Mouse (Mus musculus) limb, embryonic 14.5 days (tissue): ENCODE data around the gene Rnf216. TPM values are rescaled to one million over a fixed set of nuclear protein-coding genes. Genes with fewer than 3 reads are reported as not detected.
A peak's percentile ranks its signal among the peaks of the same experiment; 100 is the strongest.

ENCODE experiments used
- ATAC-seq: fragments of 200-750 bp; cut with Nextera tagmentation; 2 replicates; pipeline ENCODE4 v1.8.0; 2017; ENCODE audit warnings: low read depth, moderate number of reproducible peaks, moderate TSS enrichment; ENCODE audit not compliant: low FRiP score
- DNase-seq: peaks from one replicate; pipeline ENCODE4 v3.0.0-alpha.2; 2015; ENCODE audit warnings: low spot score
- H3K27ac ChIP-seq: fragments of 300-500 bp; sonication (generic); replicated peaks from 2 replicates; pipeline ENCODE4 v1.5.1; 2014; ENCODE audit warnings: low read depth, mild to moderate bottlenecking, low read length, moderate library complexity, mixed read lengths
- H3K27me3 ChIP-seq: fragments of 300-500 bp; sonication (generic); 2 replicates; pipeline ENCODE4 v1.6.1; 2014; ENCODE audit warnings: low read length, mixed read lengths; ENCODE audit not compliant: control insufficient read depth, insufficient read depth
- H3K36me3 ChIP-seq: fragments of 300-500 bp; sonication (generic); 2 replicates; pipeline ENCODE4 v1.6.1; 2014; ENCODE audit warnings: mild to moderate bottlenecking, low read length, moderate library complexity, mixed read lengths; ENCODE audit not compliant: control insufficient read depth, insufficient read depth
- H3K4me1 ChIP-seq: fragments of 300-500 bp; sonication (generic); 2 replicates; pipeline ENCODE4 v1.6.1; 2014; ENCODE audit warnings: antibody characterized with exemption, low read length, mixed read lengths; ENCODE audit not compliant: control insufficient read depth, insufficient read depth
- H3K4me2 ChIP-seq: fragments of 300-500 bp; sonication (generic); replicated peaks from 2 replicates; pipeline ENCODE4 v1.6.1; 2014; ENCODE audit warnings: low read depth, mild to moderate bottlenecking, low read length, moderate library complexity; ENCODE audit not compliant: severe bottlenecking
- H3K4me3 ChIP-seq: fragments of 300-500 bp; sonication (generic); replicated peaks from 2 replicates; pipeline ENCODE4 v1.5.1; 2014; ENCODE audit warnings: low read length
- H3K9ac ChIP-seq: fragments of 300-500 bp; sonication (generic); 2 replicates; pipeline ENCODE4 v1.6.1; 2014; ENCODE audit warnings: mild to moderate bottlenecking, low read depth, low read length, moderate library complexity; ENCODE audit not compliant: severe bottlenecking
- H3K9me3 ChIP-seq: fragments of 300-500 bp; sonication (generic); 2 replicates; pipeline ENCODE4 v1.6.1; 2016; ENCODE audit warnings: low read length; ENCODE audit not compliant: control insufficient read depth
- POLR2A ChIP-seq: fragments of 200-500 bp; IDR thresholded peaks from 2 replicates; pipeline ENCODE4 v1.8.0; 2012; ENCODE audit warnings: inconsistent platforms, mild to moderate bottlenecking, moderate library complexity, borderline replicate concordance; ENCODE audit not compliant: insufficient read depth, insufficient read length; ENCODE audit errors: extremely low read depth
- WGBS: fragments of 180-500 bp; shearing (Covaris S2); extraction: QIAGEN DNeasy Blood & Tissue Kit; methylation state at CpG from one replicate; pipeline ENCODE4 v1.1.7; 2014; 5-methylcytosine and 5-hydroxymethylcytosine counted together
- polyA plus RNA-seq, 2 experiments: library from polyadenylated mRNA; depleted of rRNA in 1 of 2; stranded (reverse) in 1 of 2; unstranded in 1 of 2; fragments of >200 nt; fragmentation: Nextera tagmentation in 1 of 2; extraction: Ambion mirVana in 1 of 2; gene quantifications; 2 replicates each; pipeline versions ENCODE4 v1.2.1 to v1.2.3; 2012 to 2014

Rnf216 gene
- polyA plus RNA-seq, 2 experiments = 34.2 to 41.5 TPM

DNA sequence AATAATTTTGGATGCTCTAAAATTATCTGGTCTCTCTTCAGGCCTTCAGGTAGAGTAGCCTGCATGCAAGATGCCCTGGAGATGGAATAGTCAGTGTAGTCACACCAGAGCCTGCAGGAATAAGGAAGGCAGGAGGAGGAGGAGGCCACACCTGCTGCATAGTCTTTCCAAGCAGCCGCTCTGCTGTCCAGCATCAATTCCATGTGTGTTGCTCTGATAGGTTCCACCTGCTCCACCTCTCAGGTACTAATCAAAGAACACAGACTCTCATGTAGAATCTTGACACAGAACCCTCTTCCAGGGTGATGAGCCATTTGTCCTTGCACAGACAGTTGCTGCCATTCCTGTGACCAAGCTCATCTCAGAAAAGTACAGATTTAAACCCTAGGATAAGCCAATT is 52.8 kb downstream of the Rnf216 start:
- no peaks in the 10 kb centered on the region for H3K27me3 ChIP-seq
- no peaks in the 10 kb centered on the region for H3K4me1 ChIP-seq
- no peak overlapping the region for H3K4me3 ChIP-seq
- no peak for TF ChIP-seq POLR2A
- H3K9ac ChIP-seq = no peak overlapping the region
- H3K4me2 ChIP-seq = no peak overlapping the region
- no peak for ATAC-seq
- no peaks in the 10 kb centered on the region for H3K9me3 ChIP-seq
- 83% methylated on average over 1 of the region's 1 CpGs for WGBS
- H3K27ac ChIP-seq = no peak overlapping the region
- no peak for DNase-seq
- H3K36me3 ChIP-seq = peaks cover 47% of the 10 kb centered on the region

DNA sequence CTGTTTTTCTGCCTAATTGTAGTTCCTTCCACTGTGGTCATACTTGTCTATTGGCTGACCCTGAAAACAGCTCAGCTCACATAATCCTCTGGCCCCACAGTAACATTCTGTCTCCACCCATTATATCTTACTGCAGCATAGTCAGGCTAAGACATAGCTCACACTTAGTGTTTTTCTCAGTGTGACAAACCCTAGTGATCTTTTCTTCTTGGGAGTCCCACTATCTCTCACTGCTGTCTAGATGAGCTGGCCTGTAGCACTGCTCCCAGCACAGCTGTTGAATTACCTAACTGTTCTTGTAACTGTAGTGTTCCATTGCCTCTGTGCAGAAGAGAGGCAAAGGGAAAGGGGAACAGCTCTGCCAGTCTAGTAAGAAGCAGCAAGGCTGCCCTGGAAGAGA is 53.6 kb downstream of the Rnf216 start:
- Histone ChIP-seq H3K36me3 (peaks cover 41% of the 10 kb centered on the region), H3K9me3 (no peaks in the 10 kb centered on the region), H3K9ac (no peak overlapping the region), H3K27me3 (no peaks in the 10 kb centered on the region), H3K4me3 (no peak overlapping the region), H3K27ac (no peak overlapping the region), H3K4me1 (no peaks in the 10 kb centered on the region), H3K4me2 (no peak overlapping the region)
- no peak for ATAC-seq
- no peak for DNase-seq
- no peak for TF ChIP-seq POLR2A

DNA sequence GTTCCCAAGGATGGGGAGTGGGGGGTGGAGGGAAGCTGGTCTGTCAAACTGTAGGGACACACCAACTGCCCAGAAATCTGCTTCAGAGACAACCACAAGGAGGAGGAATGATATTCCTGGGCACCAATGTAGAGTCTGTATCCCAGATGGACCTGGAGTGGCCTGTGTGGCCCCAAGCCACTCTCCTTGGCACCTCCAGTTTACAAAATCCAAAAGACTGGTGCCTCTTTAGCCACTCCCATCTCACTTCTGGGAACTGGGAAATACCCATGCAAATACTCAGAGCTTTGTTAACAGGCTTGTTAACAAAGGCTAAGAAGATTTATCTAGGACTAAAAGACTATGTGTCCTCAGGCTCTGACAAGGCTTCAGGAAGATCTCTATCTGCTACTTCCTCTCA is 54.1 kb downstream of the Rnf216 start:
- Histone ChIP-seq H3K4me3 (no peak overlapping the region), H3K9ac (no peak overlapping the region), H3K9me3 (no peaks in the 10 kb centered on the region), H3K4me1 (no peaks in the 10 kb centered on the region), H3K4me2 (no peak overlapping the region), H3K27me3 (no peaks in the 10 kb centered on the region), H3K36me3 (peaks cover 36% of the 10 kb centered on the region), H3K27ac (no peak overlapping the region)
- ATAC-seq (no peak), DNase-seq (no peak)
- no peak for TF ChIP-seq POLR2A

DNA sequence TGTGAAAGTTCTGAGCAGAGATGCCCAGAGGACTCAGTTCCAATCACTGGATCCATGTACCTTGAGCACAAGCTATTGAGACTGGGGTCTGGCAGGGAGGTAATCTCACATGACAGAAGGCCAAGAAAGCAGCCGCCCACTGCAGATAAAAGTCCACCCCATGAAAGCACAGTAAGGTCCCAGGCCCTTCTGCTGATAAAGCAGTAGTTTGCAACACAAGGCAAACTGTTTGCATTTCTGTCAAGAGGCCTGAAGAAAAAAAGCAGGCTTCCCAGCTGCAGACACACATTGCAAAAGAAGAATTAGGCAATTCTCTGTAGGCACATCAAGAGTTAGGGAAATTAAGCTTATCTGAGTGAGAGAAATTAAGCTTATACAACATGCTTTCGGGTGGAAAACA is 54.6 kb downstream of the Rnf216 start:
- peaks cover 37% of the 10 kb centered on the region for H3K36me3 ChIP-seq

DNA sequence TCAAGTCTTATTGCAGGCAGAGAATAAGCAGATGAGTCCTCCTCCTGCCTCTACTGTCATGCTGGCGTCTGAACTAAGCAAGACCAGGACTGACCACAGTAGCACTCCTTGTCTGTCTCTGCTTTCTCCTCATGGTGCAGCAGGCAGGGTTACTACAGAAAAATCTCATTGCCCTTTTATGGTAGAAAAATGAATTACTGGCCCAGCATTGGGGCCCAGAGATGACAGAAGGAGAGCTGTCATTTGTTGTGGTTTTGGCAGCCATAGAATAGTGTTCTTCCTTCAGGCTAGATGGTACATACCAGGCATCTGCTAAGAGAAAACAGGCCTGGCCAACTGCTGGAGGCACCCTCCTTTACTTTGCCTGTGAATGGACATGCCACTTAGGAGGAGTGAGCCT is 55.0 kb downstream of the Rnf216 start:
- H3K9ac ChIP-seq = no peak overlapping the region
- H3K4me1 ChIP-seq = no peaks in the 10 kb centered on the region
- WGBS = 76% methylated on average over 1 of the region's 1 CpGs
- peaks cover 36% of the 10 kb centered on the region for H3K36me3 ChIP-seq
- ATAC-seq (no peak), DNase-seq (no peak)
- no peak overlapping the region for H3K4me2 ChIP-seq
- TF ChIP-seq POLR2A = no peak
- H3K27me3 ChIP-seq = no peaks in the 10 kb centered on the region
- no peak overlapping the region for H3K27ac ChIP-seq
- no peak overlapping the region for H3K4me3 ChIP-seq
- H3K9me3 ChIP-seq = no peaks in the 10 kb centered on the region

More for the DNA sequence above, 54.6 kb downstream of the Rnf216 start:
- Histone ChIP-seq H3K4me3 (no peak overlapping the region), H3K9ac (no peak overlapping the region), H3K27ac (no peak overlapping the region), H3K4me1 (no peaks in the 10 kb centered on the region), H3K27me3 (no peaks in the 10 kb centered on the region), H3K9me3 (no peaks in the 10 kb centered on the region), H3K4me2 (no peak overlapping the region)
- no peak for ATAC-seq
- 68% methylated on average over 2 of the region's 2 CpGs for WGBS
- no peak for DNase-seq
- no peak for TF ChIP-seq POLR2A

DNA sequence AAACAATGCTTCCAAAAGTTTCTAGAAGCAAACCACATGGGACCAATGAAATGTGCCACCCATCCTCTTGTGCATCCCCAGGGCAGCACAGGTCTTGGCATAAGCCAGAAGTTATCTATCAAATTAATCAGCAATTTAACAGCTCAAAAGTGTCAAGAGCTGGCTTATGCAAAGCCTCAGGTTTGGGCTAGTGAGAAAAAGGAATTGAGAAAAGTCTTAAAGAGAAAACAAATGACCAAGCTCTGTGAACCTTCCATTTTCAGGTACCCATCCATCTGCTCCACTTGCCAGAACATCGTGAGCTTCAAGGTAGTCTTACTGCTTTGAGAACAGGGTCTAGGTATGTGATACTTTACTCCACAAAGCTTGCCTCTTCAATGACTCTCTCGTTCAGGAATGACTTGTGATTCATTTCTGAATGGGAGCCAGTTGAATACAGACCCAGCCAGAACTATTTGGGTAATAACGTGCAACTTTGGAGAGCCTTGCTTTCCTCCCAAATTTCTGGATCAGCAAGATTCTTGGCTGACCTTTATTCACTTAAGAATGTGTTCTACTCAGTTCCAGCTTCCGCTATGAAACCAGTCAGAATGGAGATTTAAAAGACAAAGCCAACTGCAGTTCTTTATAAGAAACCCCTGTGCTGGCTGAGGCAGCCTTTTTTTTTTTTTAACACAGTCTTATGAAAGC is 56.5 kb downstream of the Rnf216 start:
- no peak overlapping the region for H3K4me2 ChIP-seq
- TF ChIP-seq POLR2A = no peak
- no peaks in the 10 kb centered on the region for H3K27me3 ChIP-seq
- DNase-seq = peak; percentile 67
- H3K27ac ChIP-seq = no peak overlapping the region
- 75% methylated on average over 4 of the region's 4 CpGs for WGBS
- no peak overlapping the region for H3K9ac ChIP-seq
- H3K4me1 ChIP-seq = no peaks in the 10 kb centered on the region
- no peaks in the 10 kb centered on the region for H3K9me3 ChIP-seq
- H3K36me3 ChIP-seq = peaks cover 32% of the 10 kb centered on the region
- no peak overlapping the region for H3K4me3 ChIP-seq
- ATAC-seq = no peak
